Mouse (Mus musculus) adrenal gland, postnatal 25 days (tissue): ENCODE measurements around the gene Klc1. TPM values are rescaled to one million over a fixed set of nuclear protein-coding genes. Genes with fewer than 3 reads are reported as not detected.

Experiments
- DNase-seq: peaks from one replicate; pipeline ENCODE4 v3.0.0; 2021; ENCODE audit warnings: mixed read lengths
- total RNA-seq: library from RNA; stranded (reverse); gene quantifications from 2 replicates; pipeline ENCODE4 v1.2.3, GENCODE M21; 2021

Klc1 gene
- total RNA-seq, 1 experiment from 2014 or later = 118 TPM

DNA sequence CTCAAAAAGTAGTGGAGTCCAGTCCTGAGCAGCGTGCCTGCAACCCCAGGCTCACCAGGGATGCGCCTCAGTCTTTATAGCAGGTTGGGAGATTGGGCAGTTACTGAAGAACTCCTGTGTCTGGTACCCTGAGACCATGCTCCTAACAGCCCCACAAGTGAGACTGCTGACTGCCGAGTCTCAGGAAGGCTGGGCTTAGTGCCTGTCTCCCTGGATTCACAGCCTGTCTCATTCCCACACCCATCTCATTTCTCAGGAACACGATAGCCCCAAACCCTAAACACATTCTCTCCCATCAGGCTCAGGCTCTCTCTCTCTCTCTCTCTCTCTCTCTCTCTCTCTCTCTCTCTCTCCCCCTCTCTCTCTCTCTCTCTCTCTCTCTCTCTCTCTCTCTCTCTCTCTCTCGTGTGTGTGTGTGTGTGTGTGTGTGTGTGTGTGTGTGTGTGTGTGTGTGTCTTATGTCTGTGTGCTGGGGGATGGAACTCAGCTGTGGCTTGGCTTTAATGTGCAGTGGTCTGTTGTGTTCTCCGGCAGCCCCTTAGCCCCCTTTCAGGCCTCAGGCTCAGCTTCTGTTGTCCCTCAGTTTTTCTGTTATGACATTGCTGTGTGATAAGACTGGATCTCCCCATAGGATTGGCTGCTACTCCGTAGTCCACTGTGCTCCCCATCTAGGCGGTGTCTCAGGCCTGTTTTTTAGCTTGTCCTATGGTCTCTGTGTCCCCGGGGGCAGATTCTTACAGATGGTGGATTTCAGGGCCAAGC lies 11.3 kb downstream of the Klc1 start:
- no peak for DNase-seq

DNA sequence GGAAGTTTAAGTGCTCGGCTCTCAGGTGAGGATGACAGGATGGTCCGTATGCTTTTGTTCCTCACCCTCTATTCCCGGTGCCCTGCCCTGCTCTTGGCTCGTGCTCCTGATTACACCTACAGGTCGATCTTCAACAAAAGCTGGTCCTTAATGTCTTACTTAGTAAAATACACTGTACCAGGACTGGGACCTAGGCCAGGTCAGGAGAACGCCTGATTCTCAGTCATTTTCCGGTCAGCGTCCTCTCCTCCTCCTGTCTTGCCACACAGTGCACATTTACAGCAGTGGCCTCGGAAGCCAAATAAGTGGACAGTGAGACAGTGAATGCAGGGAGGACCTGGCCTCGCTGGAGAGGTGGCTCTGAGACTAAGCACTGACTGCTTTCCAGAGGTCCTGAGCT lies 12.0 kb downstream of the Klc1 start:
- no peak for DNase-seq

DNA sequence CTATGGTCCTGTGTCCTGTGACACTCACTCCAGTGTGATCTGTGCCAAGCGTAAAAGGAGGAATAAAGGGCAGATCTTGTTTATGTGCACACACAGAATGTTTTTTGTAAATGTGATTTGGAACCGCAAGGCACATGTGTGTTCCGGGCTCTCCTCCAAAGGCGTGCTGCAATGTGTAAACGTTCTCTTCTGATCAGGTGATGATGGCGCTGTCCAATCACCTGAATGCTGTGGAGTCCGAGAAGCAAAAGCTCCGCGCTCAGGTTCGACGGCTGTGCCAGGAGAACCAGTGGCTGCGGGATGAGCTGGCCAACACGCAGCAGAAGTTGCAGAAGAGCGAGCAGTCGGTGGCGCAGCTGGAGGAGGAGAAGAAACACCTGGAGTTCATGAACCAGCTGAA lies 15.5 kb downstream of the Klc1 start:
- no peak for DNase-seq

DNA sequence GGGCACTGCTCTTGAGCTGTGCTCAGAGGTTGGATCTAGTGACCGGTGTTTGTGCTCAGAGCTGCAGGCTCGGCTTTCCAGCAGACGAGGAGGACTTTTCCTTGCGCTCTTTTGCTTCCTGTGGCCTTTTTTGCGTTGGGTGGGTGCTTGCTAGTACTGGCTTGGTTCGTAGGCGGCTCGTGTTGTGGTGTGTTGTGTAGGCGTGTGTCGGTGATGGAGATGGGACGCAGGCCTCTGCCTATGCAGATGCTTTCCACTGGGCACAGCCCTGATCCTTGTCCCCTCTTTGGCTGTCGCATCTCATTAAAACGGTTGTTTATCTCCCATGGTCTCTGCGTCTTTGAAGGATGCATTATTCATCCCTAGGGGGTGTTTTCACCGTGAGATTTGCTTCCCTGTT lies 16.2 kb downstream of the Klc1 start:
- DNase-seq = no peak

DNA sequence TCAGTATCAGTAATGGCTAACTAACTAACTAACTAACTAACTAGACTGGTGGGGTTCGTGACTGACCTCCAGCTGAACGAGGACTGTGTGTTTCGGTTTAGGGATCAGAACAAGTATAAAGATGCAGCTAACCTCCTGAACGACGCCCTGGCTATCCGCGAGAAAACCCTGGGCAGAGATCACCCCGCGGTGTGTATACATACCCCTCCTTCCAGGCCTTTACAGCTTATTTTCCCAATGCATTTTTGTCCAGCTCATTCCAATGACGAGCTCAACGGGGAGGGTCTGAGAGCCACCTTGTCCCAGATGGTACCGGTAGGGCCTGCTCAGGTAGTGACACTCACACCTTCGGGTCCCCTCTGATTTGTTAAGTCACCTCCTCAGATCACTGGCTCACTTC lies 19.3 kb downstream of the Klc1 start:
- no peak for DNase-seq

DNA sequence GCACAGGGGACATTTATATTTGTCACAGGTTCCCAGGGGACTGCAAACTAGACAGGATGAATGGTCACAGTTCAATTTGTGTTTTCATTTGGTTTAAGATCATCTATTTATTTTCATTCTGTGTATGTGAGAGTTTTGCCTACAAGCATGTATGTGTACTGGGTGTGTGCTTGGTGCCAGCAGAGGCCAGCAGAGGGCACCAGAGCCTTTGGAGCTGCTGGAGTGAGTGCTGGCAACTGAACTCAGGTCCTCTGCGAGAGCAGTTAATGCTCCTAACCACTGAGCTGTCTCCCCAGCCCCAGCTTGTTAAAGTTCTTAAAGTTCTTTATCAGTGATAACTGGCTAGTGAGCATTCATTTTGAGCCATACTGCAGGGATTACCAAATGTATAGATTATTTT lies 20.9 kb downstream of the Klc1 start:
- no peak for DNase-seq

DNA sequence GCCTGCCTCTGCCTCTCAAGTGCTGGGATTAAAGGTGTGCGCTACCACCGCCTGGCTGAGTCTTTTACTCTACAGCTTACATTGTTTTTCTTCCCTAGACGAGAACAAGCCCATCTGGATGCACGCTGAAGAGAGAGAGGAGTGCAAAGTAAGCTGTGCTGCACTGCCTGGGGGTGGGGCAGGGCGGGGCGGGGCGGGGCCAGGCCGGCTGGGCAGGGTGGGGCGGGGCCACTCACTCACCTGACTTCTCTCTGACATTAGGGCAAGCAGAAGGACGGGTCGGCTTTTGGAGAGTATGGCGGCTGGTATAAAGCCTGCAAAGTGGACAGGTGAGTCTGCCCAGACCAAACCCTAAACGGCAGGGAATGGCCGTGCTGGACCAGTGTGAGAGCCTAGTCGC lies 26.5 kb downstream of the Klc1 start:
- DNase-seq = no peak

DNA sequence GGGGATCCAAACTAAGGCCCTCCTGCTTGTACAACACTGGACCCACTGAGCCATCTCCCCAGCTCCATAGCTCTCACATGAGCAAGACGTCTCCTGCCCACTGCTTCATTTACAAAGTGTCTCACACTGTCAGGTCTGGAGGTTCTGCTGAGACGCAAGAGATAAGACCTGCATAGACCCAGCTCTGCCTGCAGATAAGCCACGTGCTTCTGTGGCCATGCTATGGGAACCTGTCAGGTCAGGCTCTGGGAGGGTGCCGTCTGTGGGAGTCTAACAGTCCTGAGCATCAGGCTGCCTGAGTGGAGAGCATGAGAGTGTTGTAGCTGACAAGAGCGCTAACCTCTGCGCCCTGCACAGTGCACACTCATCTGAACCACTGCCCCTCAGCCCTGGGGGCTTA lies 28.4 kb downstream of the Klc1 start:
- no peak for DNase-seq

DNA sequence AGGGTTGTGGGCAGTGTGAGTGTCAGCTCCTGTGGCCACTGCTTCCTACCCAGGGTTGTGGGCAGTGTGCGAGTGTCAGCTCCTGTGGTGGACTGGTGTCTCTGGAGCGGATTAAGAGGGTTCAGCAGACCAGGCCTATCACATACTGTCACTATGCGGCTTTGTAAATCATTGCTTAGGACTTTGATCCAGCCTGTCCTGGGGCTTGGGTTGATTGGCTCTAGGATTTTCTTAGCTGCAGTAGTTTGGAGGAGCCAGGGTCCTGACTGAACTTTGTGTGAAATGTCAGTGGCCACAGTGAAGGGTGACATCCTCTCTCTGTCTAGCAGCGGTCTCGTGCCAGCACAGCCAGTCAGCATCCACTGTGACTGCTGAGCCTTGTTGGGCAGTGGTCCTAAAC lies 31.4 kb downstream of the Klc1 start:
- no peak for DNase-seq

DNA sequence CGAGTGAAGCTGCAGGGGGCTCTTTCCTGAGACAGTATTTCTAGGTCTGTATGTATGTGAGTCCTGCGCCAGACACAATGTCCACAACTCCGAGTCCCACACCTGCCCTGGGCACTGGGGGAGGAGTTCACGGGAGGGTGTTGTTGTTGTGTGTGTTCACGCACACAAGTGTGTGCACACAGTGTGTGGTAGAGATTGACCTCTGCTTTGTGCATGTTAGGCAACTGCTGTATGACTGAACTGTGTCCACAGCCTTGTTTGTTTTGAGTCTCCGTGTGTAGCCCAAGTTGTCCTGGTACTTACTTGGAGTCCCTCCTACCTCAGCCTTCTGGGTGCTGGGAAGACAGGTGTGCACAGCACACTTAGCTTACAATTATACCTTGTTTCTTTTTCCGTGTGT lies 32.0 kb downstream of the Klc1 start:
- no peak for DNase-seq

DNA sequence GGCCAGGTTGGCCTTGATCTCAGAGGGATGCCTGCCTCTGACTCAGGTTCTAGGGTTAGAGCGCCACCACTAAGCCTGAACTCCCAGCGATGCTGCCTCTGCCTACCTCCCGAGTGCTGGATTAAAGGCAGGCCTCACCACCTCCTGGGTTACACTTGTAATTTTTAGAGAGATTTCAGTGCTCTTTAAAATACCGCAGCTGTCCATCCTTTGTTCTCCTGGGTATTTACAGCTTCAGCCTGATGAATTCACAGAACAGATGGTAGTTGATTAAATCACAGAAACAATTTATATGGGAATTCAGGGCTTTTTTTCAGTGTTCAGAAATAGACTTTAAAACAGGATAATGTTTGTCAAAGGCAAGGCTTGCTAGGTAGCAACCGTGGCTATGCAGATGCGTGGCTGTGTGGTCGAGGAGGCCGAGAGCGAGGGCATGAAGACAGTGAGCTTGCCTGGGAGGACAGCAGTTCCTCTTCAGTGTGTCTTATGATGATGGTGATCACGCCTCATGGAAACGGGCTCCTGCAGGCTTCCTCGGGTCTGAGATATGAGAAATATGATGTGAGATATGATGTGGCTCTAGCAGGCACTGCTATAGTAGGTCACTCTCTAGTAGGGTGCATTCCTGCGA lies 32.9 kb downstream of the Klc1 start:
- no peak for DNase-seq

DNA sequence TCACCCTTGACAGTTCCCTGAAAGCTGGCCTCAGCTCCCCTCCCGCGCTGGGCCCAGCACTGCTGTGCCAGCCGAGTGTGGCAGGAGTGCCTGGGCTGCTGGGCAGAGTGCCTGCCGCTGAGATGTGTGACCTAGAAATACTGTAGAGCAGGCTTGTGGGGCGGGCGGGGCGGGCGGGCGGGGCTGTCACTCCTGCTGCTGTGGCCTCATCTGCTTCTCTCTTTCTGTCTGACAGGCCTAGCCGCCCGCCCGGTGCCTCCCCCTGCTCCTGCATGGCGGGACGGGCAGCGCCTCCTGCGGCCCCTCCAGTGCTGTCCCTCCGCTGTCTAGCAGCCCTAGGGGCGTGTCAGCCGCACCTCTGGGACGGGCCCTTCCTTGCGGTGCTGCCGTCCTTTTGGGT lies 35.5 kb downstream of the Klc1 start:
- peak; percentile 69 for DNase-seq

DNA sequence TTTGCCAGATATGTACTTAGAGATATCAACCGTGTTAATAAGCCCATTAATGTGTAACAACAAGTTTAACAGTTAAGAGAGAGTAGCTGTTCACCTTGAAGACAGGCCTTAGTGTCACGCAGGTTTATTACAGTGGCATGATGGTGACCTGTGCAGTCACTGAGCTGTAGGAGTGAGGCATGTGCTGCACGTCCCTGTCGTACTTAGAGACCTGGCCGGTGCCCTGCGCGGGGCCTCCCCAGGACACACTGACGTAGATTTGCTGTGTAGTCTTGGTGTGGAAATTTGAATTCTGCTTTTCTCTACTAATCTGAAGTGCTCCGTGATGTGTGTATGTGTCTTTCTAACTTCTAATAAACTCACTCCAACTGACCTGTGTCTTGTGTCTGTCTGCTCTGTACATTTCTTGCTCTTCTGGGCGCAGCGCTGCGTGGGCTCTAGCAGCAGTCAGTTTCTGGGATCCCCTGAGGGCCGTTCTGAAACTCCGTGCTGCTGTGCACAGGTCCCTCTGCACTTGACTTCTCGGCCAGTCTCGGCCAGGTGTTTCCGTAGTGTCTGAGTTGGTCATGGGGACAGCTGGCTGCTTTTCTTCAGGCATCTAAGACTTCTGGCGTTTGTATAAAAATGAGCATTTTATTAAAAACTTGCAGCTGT lies 36.0 kb downstream of the Klc1 start:
- no peak for DNase-seq

DNA sequence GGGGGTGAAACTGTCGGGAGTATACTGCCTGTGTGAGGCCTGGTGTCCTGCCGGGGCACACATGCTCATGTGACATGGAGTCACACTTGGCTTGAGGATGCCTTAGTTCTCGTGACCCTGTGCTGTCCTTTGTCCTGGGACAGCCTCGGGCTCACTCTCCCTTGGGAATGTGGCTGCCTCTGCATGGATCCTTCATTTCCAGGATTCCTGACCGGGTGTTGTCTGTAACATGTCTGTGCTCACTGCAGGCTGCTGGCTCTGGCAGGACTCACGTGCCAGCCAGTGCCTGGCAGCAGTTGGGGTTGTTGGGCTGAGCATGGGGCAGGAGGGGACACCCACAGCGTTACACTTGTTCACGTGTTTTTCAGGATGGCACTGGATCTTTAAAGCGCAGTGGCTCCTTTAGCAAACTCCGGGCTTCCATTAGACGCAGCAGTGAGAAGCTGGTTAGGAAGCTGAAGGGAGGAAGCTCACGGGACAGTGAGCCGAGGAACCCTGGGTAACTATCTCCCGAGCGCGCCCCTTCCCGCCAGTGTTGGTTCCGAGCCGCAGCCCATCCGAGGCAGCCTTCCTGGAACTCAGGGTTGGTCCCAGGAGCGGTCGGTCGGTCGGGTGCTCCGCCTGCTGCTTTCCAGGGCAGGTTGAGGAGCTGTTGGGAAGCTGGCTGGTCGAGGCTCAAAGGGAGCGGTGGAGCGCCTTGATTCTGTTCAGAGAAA lies 36.7 kb downstream of the Klc1 start:
- no peak for DNase-seq

DNA sequence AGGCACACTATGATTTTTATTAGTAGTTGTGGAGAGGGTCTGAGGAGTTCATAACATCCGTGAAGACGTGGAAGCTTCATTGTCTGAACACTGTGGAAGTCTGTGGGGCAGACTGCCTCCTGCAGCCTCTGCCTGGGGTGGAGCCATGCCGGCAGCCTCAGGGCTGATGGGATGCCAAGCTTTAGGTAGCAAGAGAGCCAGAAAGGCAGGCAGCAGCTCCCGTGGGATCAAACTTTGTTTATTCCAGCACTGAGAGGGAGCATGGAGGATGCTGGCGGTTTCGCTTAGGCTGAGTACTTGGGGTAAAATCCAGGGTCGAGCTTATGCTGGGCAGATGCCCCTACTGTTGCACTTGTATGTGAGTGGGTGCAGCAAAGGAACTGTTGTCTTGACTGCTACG lies 38.6 kb downstream of the Klc1 start:
- no peak for DNase-seq

DNA sequence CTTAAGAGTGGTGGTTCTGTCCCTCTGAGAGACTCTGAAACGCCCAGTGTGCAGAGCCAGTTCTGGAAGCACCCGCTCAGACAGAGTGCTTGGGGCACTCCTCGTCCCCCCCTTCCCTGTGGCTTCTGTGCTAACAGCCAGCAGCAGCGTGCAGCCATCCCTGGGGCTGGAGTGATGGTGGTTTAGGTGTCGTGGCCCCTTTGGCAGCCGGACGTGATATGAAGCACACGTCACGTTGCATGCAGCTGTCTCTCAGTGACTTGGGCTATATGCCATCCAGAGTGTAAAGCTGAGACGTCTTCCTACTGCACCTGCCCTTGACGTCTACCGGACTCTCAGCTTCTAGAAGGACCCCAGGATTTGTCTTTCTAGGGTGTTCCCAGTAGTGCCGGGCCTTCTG lies 39.8 kb downstream of the Klc1 start:
- no peak for DNase-seq

DNA sequence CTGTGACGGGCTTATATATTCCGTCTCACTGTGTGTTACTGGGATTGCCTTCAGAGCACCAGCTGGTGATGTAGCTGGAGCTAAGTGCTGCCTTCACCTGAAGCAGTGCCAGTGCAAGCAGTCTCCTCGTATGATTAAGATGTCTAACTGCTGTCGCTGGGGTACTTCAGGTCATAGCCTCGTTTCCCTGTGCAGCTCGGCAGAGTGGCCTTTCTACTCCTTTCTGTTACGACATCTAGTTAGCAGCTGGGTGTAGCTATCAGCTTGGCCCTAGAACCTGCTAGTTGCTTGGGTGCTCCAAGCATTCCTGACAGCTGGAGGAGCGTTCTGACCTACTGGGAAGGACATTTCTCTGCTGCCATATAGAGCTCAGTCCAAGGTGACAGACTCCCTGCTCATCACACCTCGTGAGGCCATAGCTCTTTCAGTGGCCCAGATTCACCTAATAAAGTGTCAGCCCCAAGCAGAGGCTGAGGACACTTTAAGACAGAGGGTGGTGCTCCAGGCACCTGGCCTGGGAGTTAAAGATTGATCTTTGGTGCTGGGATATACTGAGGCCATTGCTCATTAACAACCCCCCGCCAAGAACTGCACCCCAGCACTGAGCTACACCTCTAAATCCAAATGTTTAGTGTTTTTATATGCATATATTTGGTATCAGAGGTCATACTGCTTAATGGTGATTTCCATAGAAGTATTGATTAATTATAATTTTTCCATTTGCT lies 42.0 kb downstream of the Klc1 start:
- no peak for DNase-seq

DNA sequence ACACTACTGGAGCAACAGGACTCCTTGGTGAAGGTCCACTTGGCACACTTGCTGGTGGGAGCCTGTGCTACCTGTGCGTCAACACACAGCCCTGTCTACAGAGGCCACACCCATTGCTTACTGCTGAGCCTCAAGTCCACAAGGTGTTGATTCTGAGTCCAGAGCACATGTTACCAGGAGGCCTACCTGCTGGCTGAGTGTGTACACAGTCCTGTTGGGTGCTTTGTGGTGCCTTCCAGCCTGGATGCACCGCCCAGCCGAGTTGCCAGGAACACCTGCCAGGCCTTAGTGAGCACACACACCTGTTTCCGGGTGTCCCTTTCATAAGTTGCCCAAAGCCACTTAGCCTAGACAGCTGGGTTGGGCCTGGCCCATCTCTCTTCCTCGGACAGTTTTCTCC lies 44.9 kb downstream of the Klc1 start:
- no peak for DNase-seq

DNA sequence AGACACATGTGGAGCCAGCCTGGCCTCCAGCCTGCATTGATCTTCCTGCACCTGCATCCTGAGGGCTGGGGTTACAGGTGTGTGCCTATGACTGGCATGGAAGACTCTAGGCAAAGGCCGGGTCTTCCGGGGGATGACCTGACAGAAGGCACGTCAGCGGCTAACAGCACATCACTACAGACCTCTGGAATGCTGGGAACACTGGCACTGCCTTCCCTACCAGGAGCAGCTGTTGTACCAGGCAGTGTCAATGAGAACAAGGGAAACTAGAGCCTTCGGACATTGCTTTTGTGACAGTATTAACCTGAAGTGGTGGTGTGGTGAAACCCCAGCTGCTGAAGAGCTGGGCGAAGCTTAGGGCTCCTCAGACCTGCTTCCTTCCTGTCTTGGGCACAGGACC lies 50.1 kb downstream of the Klc1 start:
- no peak for DNase-seq

DNA sequence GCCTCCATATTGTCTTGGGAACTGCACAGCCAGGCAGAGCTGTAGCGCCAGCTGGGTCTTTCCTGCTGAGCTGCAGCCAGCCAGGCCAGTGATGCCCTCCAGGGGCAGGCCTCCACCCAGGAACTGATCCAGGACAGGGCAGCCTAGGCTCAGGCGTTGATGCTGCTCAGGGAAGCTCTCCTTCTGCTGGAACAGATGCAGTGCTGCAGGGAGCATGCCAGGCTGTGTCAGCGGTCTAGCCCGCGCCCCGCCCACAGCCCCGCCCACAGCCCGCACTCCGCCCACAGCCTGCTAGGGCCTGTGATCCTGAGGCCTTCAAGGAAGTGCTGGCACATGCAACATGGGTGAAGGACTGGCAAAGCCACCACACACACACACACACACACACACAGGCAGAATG lies 51.1 kb downstream of the Klc1 start:
- peak; percentile 85 for DNase-seq

DNA sequence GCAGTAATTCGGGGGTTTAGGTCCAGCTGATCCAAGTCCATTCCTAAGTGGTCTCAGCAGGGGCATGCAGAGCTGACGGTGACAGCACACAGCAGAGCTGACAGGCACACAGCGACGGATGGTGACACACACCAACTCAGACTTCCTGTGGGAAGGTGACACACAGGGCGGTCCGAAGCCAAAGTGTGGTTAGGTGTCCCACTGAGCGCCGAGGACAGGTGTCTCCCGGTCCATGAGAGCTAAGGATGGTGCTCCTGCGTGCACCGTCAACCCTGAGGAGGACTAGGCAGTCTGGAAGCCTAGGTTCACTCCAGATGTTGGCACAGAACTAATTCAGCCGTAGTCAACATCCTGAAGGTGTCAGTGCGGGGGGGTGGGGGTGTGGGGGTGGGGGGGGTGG lies 53.4 kb downstream of the Klc1 start:
- no peak for DNase-seq

DNA sequence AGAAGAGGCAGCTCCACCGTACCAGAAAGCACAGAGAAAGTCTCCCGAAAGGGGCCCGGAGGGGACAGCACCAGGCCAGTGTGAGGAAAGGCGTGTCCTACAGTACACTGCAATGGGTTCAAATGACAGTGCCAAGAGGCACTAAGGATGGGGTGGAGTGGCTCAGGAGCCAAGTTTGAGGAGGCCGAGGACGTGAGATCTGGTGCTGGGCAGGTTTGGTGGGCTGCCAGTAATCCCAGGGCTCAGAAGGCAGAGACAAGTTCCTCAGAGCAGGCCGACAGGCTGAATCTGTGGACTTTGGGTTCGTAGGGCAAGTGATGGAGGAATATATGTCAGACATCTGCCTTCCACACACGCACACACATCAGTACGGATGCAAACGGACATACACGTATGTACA lies 54.0 kb downstream of the Klc1 start:
- no peak for DNase-seq
